Mouse (Mus musculus) limb, embryonic 14.5 days (tissue): ENCODE measurements around the gene Tex22. TPM values are rescaled to one million over a fixed set of nuclear protein-coding genes. Genes with fewer than 3 reads are reported as not detected.
A peak's percentile ranks its signal among the peaks of the same experiment; 100 is the strongest.

Source experiments
- ATAC-seq: fragments of 200-750 bp; cut with Nextera tagmentation; 2 replicates; pipeline ENCODE4 v1.8.0; 2017; ENCODE audit warnings: low read depth, moderate number of reproducible peaks, moderate TSS enrichment; ENCODE audit not compliant: low FRiP score
- DNase-seq: peaks from one replicate; pipeline ENCODE4 v3.0.0-alpha.2; 2015; ENCODE audit warnings: low spot score
- H3K27ac ChIP-seq: fragments of 300-500 bp; sonication (generic); replicated peaks from 2 replicates; pipeline ENCODE4 v1.5.1; 2014; ENCODE audit warnings: low read depth, mild to moderate bottlenecking, low read length, moderate library complexity, mixed read lengths
- H3K27me3 ChIP-seq: fragments of 300-500 bp; sonication (generic); 2 replicates; pipeline ENCODE4 v1.6.1; 2014; ENCODE audit warnings: low read length, mixed read lengths; ENCODE audit not compliant: control insufficient read depth, insufficient read depth
- H3K36me3 ChIP-seq: fragments of 300-500 bp; sonication (generic); 2 replicates; pipeline ENCODE4 v1.6.1; 2014; ENCODE audit warnings: mild to moderate bottlenecking, low read length, moderate library complexity, mixed read lengths; ENCODE audit not compliant: control insufficient read depth, insufficient read depth
- H3K4me1 ChIP-seq: fragments of 300-500 bp; sonication (generic); 2 replicates; pipeline ENCODE4 v1.6.1; 2014; ENCODE audit warnings: antibody characterized with exemption, low read length, mixed read lengths; ENCODE audit not compliant: control insufficient read depth, insufficient read depth
- H3K4me2 ChIP-seq: fragments of 300-500 bp; sonication (generic); replicated peaks from 2 replicates; pipeline ENCODE4 v1.6.1; 2014; ENCODE audit warnings: low read depth, mild to moderate bottlenecking, low read length, moderate library complexity; ENCODE audit not compliant: severe bottlenecking
- H3K4me3 ChIP-seq: fragments of 300-500 bp; sonication (generic); replicated peaks from 2 replicates; pipeline ENCODE4 v1.5.1; 2014; ENCODE audit warnings: low read length
- H3K9ac ChIP-seq: fragments of 300-500 bp; sonication (generic); 2 replicates; pipeline ENCODE4 v1.6.1; 2014; ENCODE audit warnings: mild to moderate bottlenecking, low read depth, low read length, moderate library complexity; ENCODE audit not compliant: severe bottlenecking
- H3K9me3 ChIP-seq: fragments of 300-500 bp; sonication (generic); 2 replicates; pipeline ENCODE4 v1.6.1; 2016; ENCODE audit warnings: low read length; ENCODE audit not compliant: control insufficient read depth
- POLR2A ChIP-seq: fragments of 200-500 bp; IDR thresholded peaks from 2 replicates; pipeline ENCODE4 v1.8.0; 2012; ENCODE audit warnings: inconsistent platforms, mild to moderate bottlenecking, moderate library complexity, borderline replicate concordance; ENCODE audit not compliant: insufficient read depth, insufficient read length; ENCODE audit errors: extremely low read depth
- WGBS: fragments of 180-500 bp; shearing (Covaris S2); extraction: QIAGEN DNeasy Blood & Tissue Kit; methylation state at CpG from one replicate; pipeline ENCODE4 v1.1.7; 2014; 5-methylcytosine and 5-hydroxymethylcytosine counted together
- polyA plus RNA-seq, 2 experiments: library from polyadenylated mRNA; depleted of rRNA in 1 of 2; stranded (reverse) in 1 of 2; unstranded in 1 of 2; fragments of >200 nt; fragmentation: Nextera tagmentation in 1 of 2; extraction: Ambion mirVana in 1 of 2; gene quantifications; 2 replicates each; pipeline versions ENCODE4 v1.2.1 to v1.2.3; 2012 to 2014

The Tex22 gene
- polyA plus RNA-seq, 2 experiments = 0.13 TPM; not detected in 1

DNA sequence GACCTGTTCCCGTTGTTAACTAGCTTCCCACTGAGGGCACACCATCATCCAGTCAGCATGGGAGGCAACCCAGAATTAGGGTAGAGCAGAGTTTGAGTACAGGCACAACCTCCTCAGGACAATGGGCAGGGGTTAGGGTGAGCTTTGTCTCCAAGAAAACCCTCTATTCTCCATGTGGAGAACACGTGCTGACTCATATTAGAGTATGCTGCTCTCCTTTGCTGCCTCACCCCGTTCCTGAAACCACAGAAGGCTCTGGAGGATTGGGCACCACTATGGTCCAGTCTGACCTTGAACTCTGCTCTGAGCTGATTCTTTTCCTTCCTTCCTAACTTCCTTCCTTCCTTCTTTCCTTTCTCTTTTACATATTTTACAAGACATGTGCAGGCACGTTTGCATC lies 35.9 kb upstream of the Tex22 start:
- ATAC-seq = no peak
- no peaks in the 10 kb centered on the region for H3K4me1 ChIP-seq

DNA sequence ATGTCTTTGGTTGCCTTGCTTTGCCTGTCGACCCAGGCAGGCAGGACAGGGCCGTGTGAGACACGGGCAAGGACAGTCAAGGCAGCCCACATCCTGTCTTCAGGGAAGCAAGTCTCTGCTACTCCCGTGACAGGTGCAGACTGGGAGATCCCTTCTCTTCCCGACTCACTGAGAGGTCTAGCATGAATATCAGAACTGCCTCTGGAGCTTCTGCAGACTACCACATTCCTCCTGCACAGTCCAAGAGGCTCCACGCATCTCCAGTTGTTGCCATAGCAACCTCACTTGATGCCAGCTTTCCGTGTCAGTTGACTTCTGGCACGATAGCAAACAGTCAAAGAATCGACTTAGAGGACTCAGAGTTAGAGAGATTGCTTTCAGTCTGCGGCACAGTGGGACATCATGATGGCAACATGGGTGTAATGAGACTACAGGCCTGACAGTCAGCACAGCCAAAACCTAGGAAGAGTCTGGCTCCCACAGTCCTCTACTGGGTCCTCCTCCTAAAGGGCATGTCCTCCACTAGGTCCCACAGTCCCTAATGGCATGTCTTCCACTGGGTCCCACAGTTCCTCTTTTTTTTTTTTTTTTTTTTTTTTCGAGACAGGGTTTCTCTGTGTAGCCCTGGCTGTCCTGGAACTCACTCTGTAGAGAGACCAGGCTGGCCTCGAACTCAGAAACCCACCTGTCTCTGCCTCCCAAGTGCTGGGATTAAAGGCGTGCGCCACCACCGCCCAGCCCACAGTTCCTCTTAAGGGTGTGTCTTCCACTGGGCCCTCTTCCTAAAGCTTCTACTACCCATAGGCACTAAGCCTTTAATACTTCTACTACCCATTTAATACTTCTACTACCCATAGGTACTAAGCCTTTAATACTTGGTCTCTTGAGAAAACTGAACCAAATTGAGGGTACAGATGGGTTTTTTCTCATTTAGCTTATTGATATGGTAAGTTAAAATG lies 32.5 kb upstream of the Tex22 start:
- H3K9me3 ChIP-seq = no peaks in the 10 kb centered on the region
- H3K9ac ChIP-seq = no peak overlapping the region
- H3K27me3 ChIP-seq = no peaks in the 10 kb centered on the region
- H3K4me3 ChIP-seq = no peak overlapping the region
- H3K36me3 ChIP-seq = peaks cover 1% of the 10 kb centered on the region
- H3K27ac ChIP-seq = no peak overlapping the region
- ATAC-seq = peak; percentile 4; the same call in 1 of the 2 replicates
- no peak overlapping the region for H3K4me2 ChIP-seq
- no peak for TF ChIP-seq POLR2A
- DNase-seq = no peak
- no peaks in the 10 kb centered on the region for H3K4me1 ChIP-seq
- 76% methylated on average over 15 of the region's 15 CpGs for WGBS

More for the DNA sequence above, 35.9 kb upstream of the Tex22 start:
- WGBS = 87% methylated on average over 4 of the region's 4 CpGs
- H3K4me3 ChIP-seq = no peak overlapping the region
- no peak for DNase-seq
- H3K36me3 ChIP-seq = no peaks in the 10 kb centered on the region; the same call in 1 of the 2 replicates
- no peak overlapping the region for H3K9ac ChIP-seq
- H3K4me2 ChIP-seq = no peak overlapping the region
- H3K27me3 ChIP-seq = no peaks in the 10 kb centered on the region
- TF ChIP-seq POLR2A = no peak
- no peak overlapping the region for H3K27ac ChIP-seq
- H3K9me3 ChIP-seq = no peaks in the 10 kb centered on the region

DNA sequence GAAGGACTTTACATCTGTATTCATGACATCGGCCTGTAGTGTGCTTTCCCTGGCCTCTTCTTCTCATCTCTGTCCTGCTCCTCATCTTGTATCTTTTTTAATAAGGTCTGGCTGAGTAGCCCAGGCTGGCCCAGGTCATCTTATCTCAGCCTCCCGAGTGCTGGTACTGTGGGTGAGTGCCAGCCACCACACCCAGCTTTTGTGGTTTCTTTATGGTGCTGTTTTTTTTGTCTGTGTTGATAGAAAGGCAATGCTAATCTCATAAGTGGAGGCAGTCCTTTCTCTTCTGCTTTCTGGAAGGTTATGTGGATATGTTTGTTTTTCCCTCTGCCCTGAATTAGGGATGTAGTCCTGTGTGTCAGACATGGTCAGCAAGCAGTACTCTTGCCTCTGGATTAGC lies 31.8 kb upstream of the Tex22 start:
- TF ChIP-seq POLR2A = no peak

DNA sequence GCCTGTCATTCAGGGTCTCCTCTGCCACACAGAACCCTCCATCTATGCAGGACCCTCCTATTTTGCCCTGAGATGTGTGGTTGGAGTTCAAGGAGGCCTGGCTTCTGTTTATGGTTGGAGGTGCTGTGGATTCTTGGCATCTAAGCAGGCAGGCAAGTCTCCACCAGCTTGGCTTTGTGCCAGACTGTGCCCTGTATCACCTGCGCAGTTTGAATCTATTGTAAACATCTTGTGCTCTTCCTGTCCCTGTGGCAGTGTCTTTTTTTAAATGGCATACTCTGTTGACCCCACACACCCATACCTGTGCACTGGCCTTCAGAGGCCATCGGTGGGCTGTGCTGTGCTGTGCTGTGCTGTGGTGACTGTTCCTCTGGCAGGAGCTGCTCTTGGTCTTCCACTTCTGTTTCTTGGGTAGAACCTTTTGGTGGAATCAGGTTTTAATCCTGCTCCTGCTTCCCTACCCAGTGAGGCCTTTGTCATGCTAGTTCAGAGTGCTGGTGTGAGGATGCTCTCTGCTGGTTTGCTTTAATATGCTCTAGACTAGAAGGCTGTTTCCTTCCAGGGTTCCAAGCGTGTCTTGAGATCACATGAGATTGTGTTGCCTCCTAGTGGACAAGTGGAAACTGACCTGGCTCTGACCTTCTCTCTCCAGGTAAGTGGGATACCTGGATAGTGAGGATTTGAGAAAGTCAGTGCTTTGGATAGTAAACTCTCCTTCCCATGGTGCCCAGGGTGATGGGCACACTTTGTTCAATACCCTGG lies 29.2 kb upstream of the Tex22 start:
- DNase-seq = no peak
- WGBS = 91% methylated on average over 3 of the region's 3 CpGs
- no peaks in the 10 kb centered on the region for H3K4me1 ChIP-seq

More for the DNA sequence above, 31.8 kb upstream of the Tex22 start:
- Histone ChIP-seq H3K27ac (peak overlapping the region; percentile 19; the same call in 1 of the 2 replicates), H3K4me3 (no peak overlapping the region), H3K9ac (no peak overlapping the region), H3K9me3 (no peaks in the 10 kb centered on the region), H3K4me1 (no peaks in the 10 kb centered on the region), H3K4me2 (no peak overlapping the region), H3K27me3 (no peaks in the 10 kb centered on the region), H3K36me3 (peaks cover 9% of the 10 kb centered on the region)
- no peak for ATAC-seq
- 87% methylated on average over 2 of the region's 2 CpGs for WGBS
- no peak for DNase-seq

DNA sequence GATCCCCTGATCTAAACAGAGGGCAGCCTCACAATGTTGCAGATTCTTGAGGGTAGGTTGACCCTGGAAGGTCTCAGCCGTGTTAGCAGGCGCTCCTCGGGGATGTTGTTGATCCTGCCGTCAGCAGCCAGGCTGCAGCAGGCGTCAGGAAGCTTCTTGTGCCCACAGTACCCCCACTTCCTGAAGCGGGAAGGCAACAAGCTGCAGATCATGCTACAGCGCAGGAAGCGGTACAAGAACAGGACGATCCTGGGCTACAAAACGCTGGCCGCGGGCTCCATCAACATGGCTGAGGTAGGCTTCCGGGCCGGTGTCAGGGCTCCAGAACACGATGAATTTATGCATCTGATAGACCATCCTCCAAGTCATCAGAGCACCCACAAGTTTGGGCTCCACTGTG lies 27.4 kb upstream of the Tex22 start:
- no peaks in the 10 kb centered on the region for H3K27me3 ChIP-seq
- no peak overlapping the region for H3K27ac ChIP-seq
- no peak overlapping the region for H3K4me2 ChIP-seq
- H3K9ac ChIP-seq = no peak overlapping the region
- ATAC-seq (no peak), DNase-seq (no peak)
- H3K36me3 ChIP-seq = peaks cover 42% of the 10 kb centered on the region
- TF ChIP-seq POLR2A = no peak
- H3K9me3 ChIP-seq = no peaks in the 10 kb centered on the region
- 91% methylated on average over 15 of the region's 15 CpGs for WGBS
- peaks cover 11% of the 10 kb centered on the region; the same call in 1 of the 2 replicates for H3K4me1 ChIP-seq
- H3K4me3 ChIP-seq = no peak overlapping the region

More for the DNA sequence above, 29.2 kb upstream of the Tex22 start:
- H3K27ac ChIP-seq = no peak overlapping the region
- TF ChIP-seq POLR2A = no peak
- no peak overlapping the region for H3K4me2 ChIP-seq
- no peak for ATAC-seq
- H3K4me3 ChIP-seq = no peak overlapping the region
- H3K36me3 ChIP-seq = peaks cover 25% of the 10 kb centered on the region
- no peaks in the 10 kb centered on the region for H3K9me3 ChIP-seq
- H3K27me3 ChIP-seq = no peaks in the 10 kb centered on the region
- no peak overlapping the region for H3K9ac ChIP-seq
